Mouse (Mus musculus): Measurements from ENCODE around the gene Nos3.

DNA sequence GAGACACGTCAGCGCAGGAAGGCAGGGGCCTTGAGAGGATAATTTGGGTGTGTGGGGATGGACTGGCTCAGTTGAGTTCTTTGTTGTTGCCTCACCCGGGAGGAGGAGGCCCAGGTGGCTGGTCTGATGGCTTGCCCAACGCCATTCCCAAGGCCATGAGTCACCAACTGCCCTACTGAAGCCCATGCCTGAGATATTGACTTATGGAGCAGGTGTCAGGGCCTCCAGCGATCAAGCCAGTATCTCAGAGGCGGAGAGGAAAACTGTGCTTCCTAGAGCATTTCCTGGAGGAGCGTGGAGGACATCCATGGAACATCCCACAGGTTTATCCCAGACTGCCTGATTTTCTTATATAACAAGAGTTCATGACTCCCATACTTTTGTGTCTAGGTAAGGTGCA is 28.1 kb downstream of the Nos3 start:
- TF ChIP-seq CTCF (IDR thresholded peaks at IDR 0.05; ENCODE audit: borderline replicate concordance, extremely low read depth, insufficient read depth, insufficient read length) (no peak), POLR2A (IDR thresholded peaks at IDR 0.05; ENCODE audit: borderline replicate concordance, extremely low read depth, insufficient read depth, insufficient read length, poor library complexity, severe bottlenecking) (no peak)
